Mouse (Mus musculus): ENCODE data around the gene Mgat4a. TPM values are rescaled to one million over a fixed set of nuclear protein-coding genes. Genes with fewer than 3 reads are reported as not detected.

Mgat4a gene
- polyA plus RNA-seq, 1 experiment: 0.01 TPM

DNA sequence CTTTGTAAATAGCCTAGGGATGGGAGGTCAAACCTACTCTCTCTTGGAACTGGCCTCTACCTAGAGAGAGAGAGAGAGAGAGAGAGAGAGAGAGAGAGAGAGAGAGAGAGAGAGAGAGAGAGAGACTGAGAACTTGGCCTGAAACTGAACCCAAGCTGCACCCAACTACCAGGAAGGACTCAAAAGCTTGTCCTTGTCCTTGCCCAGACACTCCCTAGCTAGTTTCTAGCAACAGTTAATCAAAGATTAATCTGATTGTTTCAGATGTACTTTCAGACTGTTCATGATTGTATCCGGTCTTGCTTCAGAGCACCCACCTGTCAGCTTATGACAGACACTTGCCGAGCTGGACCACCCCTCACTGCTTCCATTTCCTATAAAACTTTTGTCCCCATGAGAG lies 25.5 kb upstream of the Mgat4a start:
- Histone ChIP-seq H3K4me3 (replicated peaks) (no peak overlapping the region), H3K4me1 (ENCODE audit: control insufficient read depth) (no peaks in the 10 kb centered on the region), H3K27me3 (ENCODE audit: control insufficient read depth) (no peaks in the 10 kb centered on the region), H3K36me3 (ENCODE audit: control insufficient read depth) (no peaks in the 10 kb centered on the region), H3K9me3 (ENCODE audit: control insufficient read depth, low read length) (no peaks in the 10 kb centered on the region)
- TF ChIP-seq TAL1 (IDR thresholded peaks at IDR 0.05; ENCODE audit: low read length) (no peak), GATA1 (IDR thresholded peaks at IDR 0.05; ENCODE audit: low read length) (no peak)

DNA sequence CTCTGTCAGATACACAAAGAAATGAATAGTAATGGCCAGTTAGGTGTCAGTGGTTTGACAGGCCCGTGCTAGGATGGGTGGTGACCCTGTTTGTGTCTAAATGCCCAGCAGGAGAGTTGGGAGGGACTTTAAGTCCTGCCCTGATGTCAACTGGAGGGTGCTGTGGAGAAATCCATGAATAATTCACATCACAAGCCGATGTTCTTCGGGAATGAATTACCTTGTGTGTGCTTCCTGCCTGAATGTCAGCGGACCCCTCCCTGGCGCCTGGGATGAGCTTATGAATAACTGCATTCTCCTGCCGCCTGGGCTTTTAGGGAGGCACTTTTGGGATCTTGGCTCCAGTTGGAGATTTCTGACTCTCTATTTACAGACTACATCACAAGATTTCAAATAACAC lies 24.6 kb upstream of the Mgat4a start:
- H3K4me3 ChIP-seq (replicated peaks): no peak overlapping the region
- no peaks in the 10 kb centered on the region for H3K27me3 ChIP-seq (ENCODE audit: control insufficient read depth)
- H3K4me1 ChIP-seq (ENCODE audit: control insufficient read depth): no peaks in the 10 kb centered on the region
- H3K9me3 ChIP-seq (ENCODE audit: control insufficient read depth, low read length): no peaks in the 10 kb centered on the region
- no peak for TF ChIP-seq TAL1 (IDR thresholded peaks at IDR 0.05; ENCODE audit: low read length)
- no peak for TF ChIP-seq GATA1 (IDR thresholded peaks at IDR 0.05; ENCODE audit: low read length)
- H3K36me3 ChIP-seq (ENCODE audit: control insufficient read depth): no peaks in the 10 kb centered on the region

DNA sequence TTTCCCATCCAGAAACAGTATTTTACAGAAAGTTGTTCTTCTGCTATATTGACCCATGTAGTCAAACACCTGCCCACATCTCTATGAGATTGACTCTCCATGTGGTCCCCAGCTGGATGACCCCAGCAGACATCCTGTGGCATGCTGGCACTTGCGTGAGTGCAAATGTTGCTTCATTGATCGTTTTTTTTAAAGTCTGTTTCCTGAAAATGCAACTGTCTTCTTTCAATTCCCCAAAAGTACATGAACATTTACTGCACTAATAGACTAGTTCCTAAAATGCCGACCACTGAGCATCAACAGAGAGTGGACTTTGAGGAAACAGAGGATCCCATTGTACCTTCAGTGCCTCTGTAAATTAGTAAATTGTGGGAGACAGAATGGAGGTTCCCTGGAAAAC lies 21.1 kb upstream of the Mgat4a start:
- H3K4me3 ChIP-seq (replicated peaks): no peak overlapping the region
- H3K27me3 ChIP-seq (ENCODE audit: control insufficient read depth): no peaks in the 10 kb centered on the region
- TF ChIP-seq TAL1 (IDR thresholded peaks at IDR 0.05; ENCODE audit: low read length) (no peak), GATA1 (IDR thresholded peaks at IDR 0.05; ENCODE audit: low read length) (no peak)
- H3K4me1 ChIP-seq (ENCODE audit: control insufficient read depth): no peaks in the 10 kb centered on the region
- H3K36me3 ChIP-seq (ENCODE audit: control insufficient read depth): no peaks in the 10 kb centered on the region
- H3K9me3 ChIP-seq (ENCODE audit: control insufficient read depth, low read length): no peaks in the 10 kb centered on the region

DNA sequence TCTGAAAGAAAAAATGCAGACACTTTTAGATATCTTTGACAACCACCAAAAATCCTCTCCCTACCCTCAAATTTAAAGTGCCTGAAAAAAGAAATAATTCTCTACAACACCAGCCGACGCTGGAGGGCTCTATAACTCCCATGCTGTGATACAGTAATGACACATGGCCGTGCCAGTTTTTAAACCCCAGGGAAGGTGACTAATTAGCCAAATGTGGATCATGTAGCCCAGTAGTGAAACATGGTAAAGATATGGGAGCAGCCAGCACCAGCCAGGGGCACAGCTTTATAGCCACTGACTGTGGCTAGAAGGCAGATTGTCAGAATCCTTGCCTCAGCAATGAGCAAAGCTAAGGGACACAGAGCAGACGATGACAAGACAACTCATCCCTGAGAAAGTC lies 19.5 kb upstream of the Mgat4a start:
- Histone ChIP-seq H3K4me1 (ENCODE audit: control insufficient read depth) (no peaks in the 10 kb centered on the region), H3K4me3 (replicated peaks) (no peak overlapping the region), H3K9me3 (ENCODE audit: control insufficient read depth, low read length) (no peaks in the 10 kb centered on the region), H3K27me3 (ENCODE audit: control insufficient read depth) (no peaks in the 10 kb centered on the region), H3K36me3 (ENCODE audit: control insufficient read depth) (no peaks in the 10 kb centered on the region)
- no peak for TF ChIP-seq GATA1 (IDR thresholded peaks at IDR 0.05; ENCODE audit: low read length)
- no peak for TF ChIP-seq TAL1 (IDR thresholded peaks at IDR 0.05; ENCODE audit: low read length)

DNA sequence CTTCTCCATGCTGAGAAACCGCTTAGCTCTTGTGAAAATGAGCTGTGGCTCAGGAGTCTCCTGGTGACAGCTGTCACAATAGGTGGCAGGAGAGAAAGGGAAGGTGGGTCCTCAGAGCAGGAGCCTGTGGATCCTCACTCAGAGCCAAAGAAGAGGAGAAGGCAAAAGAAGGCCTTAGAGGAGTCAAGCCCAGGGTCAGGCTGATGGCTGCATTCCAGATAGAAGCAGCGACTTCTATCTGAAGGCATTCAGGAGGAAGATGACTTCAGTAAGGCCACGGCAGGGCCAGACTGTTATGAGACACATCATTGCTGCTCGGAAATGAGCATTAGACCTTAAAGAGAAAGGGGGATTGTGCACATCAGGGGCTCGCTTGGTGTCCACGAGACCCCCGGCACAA lies 11.2 kb upstream of the Mgat4a start:
- H3K4me1 ChIP-seq (ENCODE audit: control insufficient read depth): no peaks in the 10 kb centered on the region
- H3K9me3 ChIP-seq (ENCODE audit: control insufficient read depth, low read length): no peaks in the 10 kb centered on the region
- no peak for TF ChIP-seq TAL1 (IDR thresholded peaks at IDR 0.05; ENCODE audit: low read length)
- TF ChIP-seq GATA1 (IDR thresholded peaks at IDR 0.05; ENCODE audit: low read length): no peak
- no peak overlapping the region for H3K4me3 ChIP-seq (replicated peaks)
- H3K27me3 ChIP-seq (ENCODE audit: control insufficient read depth): no peaks in the 10 kb centered on the region
- no peaks in the 10 kb centered on the region for H3K36me3 ChIP-seq (ENCODE audit: control insufficient read depth)

DNA sequence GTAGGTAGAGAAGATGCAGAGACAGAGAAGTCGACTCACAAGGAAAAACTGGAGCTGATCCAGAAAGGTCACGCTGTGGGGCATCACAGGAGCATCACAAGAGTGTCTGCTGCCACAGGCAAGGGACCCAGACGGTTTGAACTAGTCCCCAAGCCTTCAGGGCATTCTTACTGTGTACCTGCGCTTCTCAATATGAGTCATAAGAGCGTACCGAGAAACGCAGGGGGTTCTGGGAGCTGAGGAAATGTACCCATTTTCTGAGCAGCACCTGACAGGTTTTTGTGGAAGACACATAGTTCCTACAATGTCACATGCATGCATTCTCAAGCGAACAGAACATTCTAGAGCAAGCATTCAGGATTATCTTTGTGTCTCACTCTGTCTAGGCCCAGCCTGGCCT lies 8.7 kb upstream of the Mgat4a start:
- H3K4me1 ChIP-seq (ENCODE audit: control insufficient read depth): no peaks in the 10 kb centered on the region
- H3K9me3 ChIP-seq (ENCODE audit: control insufficient read depth, low read length): no peaks in the 10 kb centered on the region
- H3K36me3 ChIP-seq (ENCODE audit: control insufficient read depth): no peaks in the 10 kb centered on the region
- H3K4me3 ChIP-seq (replicated peaks): no peak overlapping the region
- TF ChIP-seq GATA1 (IDR thresholded peaks at IDR 0.05; ENCODE audit: low read length): no peak
- no peak for TF ChIP-seq TAL1 (IDR thresholded peaks at IDR 0.05; ENCODE audit: low read length)
- peaks cover 3% of the 10 kb centered on the region for H3K27me3 ChIP-seq (ENCODE audit: control insufficient read depth)

DNA sequence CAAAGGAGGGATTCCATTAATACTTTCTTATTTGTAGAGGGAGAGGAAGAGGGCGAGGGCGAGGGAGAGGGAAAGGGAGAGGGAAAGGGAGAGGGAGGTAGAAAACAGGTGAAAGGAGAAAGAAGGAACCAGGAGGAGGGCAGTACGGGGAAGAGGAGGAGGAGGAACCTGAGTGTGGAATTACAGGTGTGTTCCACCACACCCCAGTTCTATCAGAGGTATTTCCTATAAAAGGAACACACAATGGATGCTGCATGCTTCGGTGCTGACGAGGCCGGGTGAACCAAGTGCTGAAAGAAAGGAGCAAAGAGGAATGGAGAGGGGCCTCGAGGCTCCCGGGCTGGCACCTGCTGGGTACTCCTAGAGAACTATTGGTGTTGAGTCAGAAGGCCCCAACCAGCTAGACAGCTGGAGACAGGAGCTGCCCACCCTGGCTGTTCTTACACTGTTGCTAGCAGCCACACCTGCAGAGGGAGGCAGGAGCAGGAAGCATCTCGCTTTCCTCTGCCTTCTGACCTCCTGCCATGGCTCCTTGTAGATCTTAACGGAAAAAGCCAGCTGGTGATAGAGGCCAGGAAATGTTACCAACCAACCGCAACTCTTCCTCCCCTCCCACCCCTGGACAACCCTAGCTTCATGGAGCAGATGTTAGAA lies 5.7 kb upstream of the Mgat4a start:
- no peaks in the 10 kb centered on the region for H3K36me3 ChIP-seq (ENCODE audit: control insufficient read depth)
- H3K9me3 ChIP-seq (ENCODE audit: control insufficient read depth, low read length): no peaks in the 10 kb centered on the region
- H3K4me3 ChIP-seq (replicated peaks): no peak overlapping the region
- peaks cover 31% of the 10 kb centered on the region for H3K27me3 ChIP-seq (ENCODE audit: control insufficient read depth)
- peaks cover 1% of the 10 kb centered on the region for H3K4me1 ChIP-seq (ENCODE audit: control insufficient read depth)
- TF ChIP-seq TAL1 (IDR thresholded peaks at IDR 0.05; ENCODE audit: low read length) (no peak), GATA1 (IDR thresholded peaks at IDR 0.05; ENCODE audit: low read length) (no peak)

DNA sequence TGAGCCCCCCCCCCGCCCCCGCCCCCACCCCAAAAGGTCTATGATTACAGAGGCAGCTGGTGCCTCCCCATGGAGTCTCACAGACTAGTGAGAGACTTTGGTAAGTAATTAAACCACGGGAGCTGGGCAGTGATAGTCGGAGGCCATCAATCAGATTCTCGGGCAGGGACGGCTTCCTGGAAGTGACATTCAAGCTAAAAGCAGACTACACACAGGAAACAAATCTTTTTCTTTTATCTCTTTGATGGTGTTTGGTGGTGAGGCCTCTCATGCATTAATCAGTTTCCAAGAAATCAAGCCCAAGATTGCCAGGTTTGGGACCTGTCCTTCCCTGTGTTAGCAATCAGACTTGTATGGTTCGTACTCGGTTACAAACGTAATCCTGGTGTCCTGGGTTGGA lies 3.4 kb upstream of the Mgat4a start:
- H3K27me3 ChIP-seq (ENCODE audit: control insufficient read depth): peaks cover 53% of the 10 kb centered on the region
- no peak for TF ChIP-seq GATA1 (IDR thresholded peaks at IDR 0.05; ENCODE audit: low read length)
- TF ChIP-seq TAL1 (IDR thresholded peaks at IDR 0.05; ENCODE audit: low read length): no peak
- no peaks in the 10 kb centered on the region; the same call in 1 of the 2 replicates for H3K9me3 ChIP-seq (ENCODE audit: control insufficient read depth, low read length)
- H3K36me3 ChIP-seq (ENCODE audit: control insufficient read depth): no peaks in the 10 kb centered on the region
- H3K4me1 ChIP-seq (ENCODE audit: control insufficient read depth): peaks cover 14% of the 10 kb centered on the region
- no peak overlapping the region for H3K4me3 ChIP-seq (replicated peaks)

DNA sequence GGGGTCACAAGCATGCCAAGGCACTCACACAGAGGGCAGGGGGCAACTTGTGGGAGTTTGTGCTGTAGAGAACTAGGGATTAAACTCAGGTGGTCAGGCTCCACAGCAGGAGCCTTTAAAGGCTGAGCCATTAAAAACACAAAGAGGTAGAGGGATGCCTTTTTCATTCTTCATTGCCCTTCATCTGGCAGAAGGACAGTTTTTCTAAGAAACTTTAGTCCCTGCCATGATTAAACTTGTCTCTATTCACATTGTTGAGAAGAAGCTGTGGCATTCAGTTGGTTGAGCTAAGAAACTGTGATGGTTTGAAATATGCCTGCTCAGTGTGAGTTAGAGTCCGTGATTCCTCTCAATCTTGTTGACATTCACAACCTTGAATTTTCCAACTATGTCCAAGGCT lies 2.2 kb upstream of the Mgat4a start:
- Histone ChIP-seq H3K36me3 (ENCODE audit: control insufficient read depth) (no peaks in the 10 kb centered on the region), H3K27me3 (ENCODE audit: control insufficient read depth) (peaks cover 54% of the 10 kb centered on the region), H3K9me3 (ENCODE audit: control insufficient read depth, low read length) (no peaks in the 10 kb centered on the region; the same call in 1 of the 2 replicates), H3K4me1 (ENCODE audit: control insufficient read depth) (peaks cover 14% of the 10 kb centered on the region), H3K4me3 (replicated peaks) (no peak overlapping the region)
- TF ChIP-seq GATA1 (IDR thresholded peaks at IDR 0.05; ENCODE audit: low read length) (no peak), TAL1 (IDR thresholded peaks at IDR 0.05; ENCODE audit: low read length) (no peak)

Measured in erythroblast, embryonic 14.5 days (primary cell).